Mouse (Mus musculus) c-Kit-positive CD71-negative TER-119-negative erythroid progenitor cells, embryonic 14.5 days (primary cell): Measurements from ENCODE around the gene Mpped2.

Experiments
- DNase-seq: peaks from one replicate; pipeline ENCODE4 v3.0.0-alpha.2; 2013; ENCODE audit warnings: low read depth

Gene Mpped2

GRCm38 (mm10) chr2:106856361-106856961 is 163.4 kb downstream of the Mpped2 start:
- DNase-seq: no peak

GRCm38 (mm10) chr2:106857258-106857657 is 164.2 kb downstream of the Mpped2 start:
- no peak for DNase-seq

- DNase-seq: no peak
Observed at GRCm38 (mm10) chr2:106857711-106858110, 164.6 kb downstream of the Mpped2 start.

GRCm38 (mm10) chr2:106860856-106861679 is 168.0 kb downstream of the Mpped2 start:
- no peak for DNase-seq

GRCm38 (mm10) chr2:106863050-106863653 is 170.1 kb downstream of the Mpped2 start:
- DNase-seq: no peak

- DNase-seq: no peak
Observed at GRCm38 (mm10) chr2:106865148-106865786, 172.2 kb downstream of the Mpped2 start.

- no peak for DNase-seq
Observed at GRCm38 (mm10) chr2:106866303-106866702, 173.2 kb downstream of the Mpped2 start.

- DNase-seq: no peak
Observed at GRCm38 (mm10) chr2:106870886-106871285, 177.8 kb downstream of the Mpped2 start.

GRCm38 (mm10) chr2:106873166-106873565 is 180.1 kb downstream of the Mpped2 start:
- no peak for DNase-seq

- no peak for DNase-seq
Observed at GRCm38 (mm10) chr2:106883390-106883789, 190.3 kb downstream of the Mpped2 start.

GRCm38 (mm10) chr2:106888174-106888573 is 195.1 kb downstream of the Mpped2 start:
- no peak for DNase-seq

GRCm38 (mm10) chr2:106889297-106890000 is 196.4 kb downstream of the Mpped2 start:
- no peak for DNase-seq

GRCm38 (mm10) chr2:106893376-106893775 is 200.3 kb downstream of the Mpped2 start:
- DNase-seq: no peak

- DNase-seq: no peak
Observed at GRCm38 (mm10) chr2:106895326-106896023, 202.4 kb downstream of the Mpped2 start.

- DNase-seq: no peak
Observed at GRCm38 (mm10) chr2:106896024-106896384, 202.9 kb downstream of the Mpped2 start.

- no peak for DNase-seq
Observed at GRCm38 (mm10) chr2:106911951-106912480, 218.9 kb downstream of the Mpped2 start.
